Mouse (Mus musculus) kidney, postnatal 0 days (tissue): Measurements from ENCODE around the gene Cox11. TPM values are rescaled to one million over a fixed set of nuclear protein-coding genes. Genes with fewer than 3 reads are reported as not detected.

Source experiments
- ATAC-seq: fragments of 200-750 bp; cut with Nextera tagmentation; replicated peaks from 2 replicates; pipeline ENCODE4 v1.8.0; 2017; ENCODE audit warnings: low read depth, moderate number of reproducible peaks, moderate TSS enrichment, moderate library complexity; ENCODE audit not compliant: low FRiP score
- DNase-seq: peaks from one replicate; pipeline ENCODE4 v3.0.0-alpha.2; 2016; ENCODE audit warnings: low spot score
- H3K27ac ChIP-seq: fragments of 300-500 bp; sonication (generic); 2 replicates; pipeline ENCODE4 v1.5.1; 2014; ENCODE audit warnings: mild to moderate bottlenecking
- H3K27me3 ChIP-seq: fragments of 300-500 bp; sonication (generic); 2 replicates; pipeline ENCODE4 v1.6.1; 2014; ENCODE audit warnings: low read length, mixed read lengths; ENCODE audit not compliant: insufficient read depth
- H3K36me3 ChIP-seq: fragments of 300-500 bp; sonication (generic); 2 replicates; pipeline ENCODE4 v1.6.1; 2014; ENCODE audit warnings: low read length, mixed read lengths; ENCODE audit not compliant: insufficient read depth
- H3K4me1 ChIP-seq: fragments of 300-500 bp; sonication (generic); replicated peaks from 2 replicates; pipeline ENCODE4 v1.6.1; 2014; ENCODE audit warnings: antibody characterized with exemption, low read length, mixed read lengths; ENCODE audit not compliant: insufficient read depth
- H3K4me2 ChIP-seq: fragments of 300-500 bp; sonication (generic); 2 replicates; pipeline ENCODE4 v1.6.1; 2014; ENCODE audit warnings: mild to moderate bottlenecking, low read length, moderate library complexity, mixed read lengths
- H3K4me3 ChIP-seq: fragments of 300-500 bp; sonication (generic); replicated peaks from 2 replicates; pipeline ENCODE4 v1.5.1; 2014; ENCODE audit warnings: low read depth, low read length
- H3K9ac ChIP-seq: fragments of 300-500 bp; sonication (generic); 2 replicates; pipeline ENCODE4 v1.6.1; 2014; ENCODE audit warnings: low read depth, low read length
- H3K9me3 ChIP-seq: fragments of 300-500 bp; sonication (generic); replicated peaks from 2 replicates; pipeline ENCODE4 v1.6.1; 2016; ENCODE audit warnings: low read length, inconsistent platforms, mixed read lengths
- CTCF ChIP-seq: IDR thresholded peaks from 2 replicates; pipeline ENCODE4 v1.5.1; 2016; ENCODE audit warnings: antibody characterized with exemption, low read depth, mild to moderate bottlenecking, moderate library complexity
- WGBS: fragments of 180-500 bp; shearing (Covaris S2); extraction: QIAGEN DNeasy Blood & Tissue Kit; methylation state at CpG from one replicate; pipeline ENCODE4 v1.1.7; 2014; 5-methylcytosine and 5-hydroxymethylcytosine counted together
- polyA plus RNA-seq: library from polyadenylated mRNA; unstranded; fragments of >200 nt; fragmentation: Nextera tagmentation; extraction: Ambion mirVana; gene quantifications from 2 replicates; pipeline ENCODE4 v1.2.1, GENCODE M21; 2015

Cox11 gene
- polyA plus RNA-seq, 1 experiment from 2014 or later: 38.1 TPM

DNA sequence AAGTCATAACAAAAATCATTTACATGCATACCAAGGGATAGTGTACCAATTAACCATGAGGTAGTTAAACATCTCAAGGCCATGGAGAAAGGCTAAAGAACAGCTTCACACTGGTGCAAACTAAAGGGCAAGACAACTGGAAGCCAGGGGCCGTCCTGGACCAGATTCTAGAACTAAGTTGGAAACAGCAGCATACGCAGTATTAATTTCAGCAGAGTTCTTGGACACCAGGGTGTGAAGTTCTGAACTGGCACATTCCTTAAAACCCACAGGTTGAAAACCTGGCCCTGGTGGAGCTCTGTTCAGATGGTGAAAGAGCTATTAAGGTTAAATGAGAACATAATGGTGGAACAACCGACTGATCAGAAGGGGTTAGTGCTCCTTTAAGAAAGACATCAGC, 3.3 kb upstream of the Cox11 start:
- H3K4me2 ChIP-seq: no peak overlapping the region
- DNase-seq: no peak
- no peak overlapping the region for H3K4me3 ChIP-seq
- H3K9ac ChIP-seq: no peak overlapping the region
- no peak for TF ChIP-seq CTCF
- H3K4me1 ChIP-seq: no peaks in the 10 kb centered on the region; the same call in none of the 2 replicates
- H3K27ac ChIP-seq: no peak overlapping the region
- H3K9me3 ChIP-seq: no peaks in the 10 kb centered on the region
- no peaks in the 10 kb centered on the region for H3K27me3 ChIP-seq
- no peaks in the 10 kb centered on the region for H3K36me3 ChIP-seq
- ATAC-seq: no peak
- 81% methylated on average over 3 of the region's 3 CpGs for WGBS

DNA sequence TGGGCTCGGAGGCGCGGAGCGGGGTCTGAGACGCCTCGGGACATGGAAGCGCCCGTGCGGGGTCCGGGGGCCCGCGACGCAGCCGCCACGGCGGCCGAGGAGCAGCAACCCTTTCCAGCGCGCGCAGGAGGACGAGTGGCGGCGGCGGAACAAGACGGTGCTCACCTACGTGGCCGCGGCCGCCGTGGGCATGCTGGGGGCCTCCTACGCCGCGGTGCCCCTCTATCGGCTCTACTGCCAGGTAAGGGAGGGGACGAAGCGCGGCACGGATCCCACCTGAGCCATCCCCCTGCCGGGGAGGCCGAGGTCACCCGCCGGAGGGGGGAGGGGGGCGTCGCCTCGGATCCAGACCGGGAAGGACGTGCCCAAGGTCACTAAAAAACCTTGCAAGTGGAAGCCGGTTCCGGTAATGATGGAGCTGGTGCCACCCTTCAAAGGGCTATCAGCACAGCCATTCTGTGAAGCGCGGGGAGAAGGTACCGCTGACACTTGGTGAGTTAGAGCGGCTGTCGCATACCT, 398 bp downstream of the Cox11 start:
- Histone ChIP-seq H3K27ac (peak overlapping the region; percentile 83), H3K4me1 (peaks cover 4% of the 10 kb centered on the region), H3K4me3 (peak overlapping the region; percentile 69), H3K9ac (peak overlapping the region; percentile 89), H3K4me2 (peak overlapping the region; percentile 67), H3K9me3 (no peaks in the 10 kb centered on the region), H3K27me3 (no peaks in the 10 kb centered on the region), H3K36me3 (0 out of 2 replicates have a peak, but pooled peaks cover 3% of the 10 kb centered on the region)
- ATAC-seq: no peak; the same call in none of the 2 replicates
- peak; percentile 45 for DNase-seq
- TF ChIP-seq CTCF: no peak
- WGBS: under 1% methylated on average over 53 of the region's 54 CpGs

DNA sequence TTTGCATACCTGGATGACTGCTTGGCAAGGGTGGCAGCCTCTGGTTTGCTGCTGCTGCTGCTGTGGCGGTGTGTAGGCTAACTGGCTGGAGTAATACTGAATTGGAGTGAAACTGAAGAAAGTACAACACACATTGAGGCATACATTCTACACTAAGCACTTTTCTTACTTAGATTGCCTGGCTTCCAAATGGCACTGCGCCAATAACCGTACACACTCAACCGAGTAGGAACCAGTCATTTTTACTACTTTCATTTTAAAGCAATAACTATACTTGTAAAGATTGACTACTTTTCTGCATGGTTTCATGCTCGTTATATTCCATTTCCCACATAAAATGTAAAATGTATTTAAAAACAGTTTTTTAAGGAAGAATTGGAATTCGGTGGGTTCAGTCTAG, 11.8 kb downstream of the Cox11 start:
- Histone ChIP-seq H3K4me3 (no peak overlapping the region), H3K27ac (no peak overlapping the region), H3K9ac (no peak overlapping the region), H3K9me3 (no peaks in the 10 kb centered on the region), H3K4me1 (no peaks in the 10 kb centered on the region), H3K4me2 (no peak overlapping the region), H3K27me3 (no peaks in the 10 kb centered on the region), H3K36me3 (peaks cover 33% of the 10 kb centered on the region)
- WGBS: 74% methylated on average over 6 of the region's 6 CpGs
- DNase-seq: no peak
- no peak for TF ChIP-seq CTCF
- no peak for ATAC-seq

DNA sequence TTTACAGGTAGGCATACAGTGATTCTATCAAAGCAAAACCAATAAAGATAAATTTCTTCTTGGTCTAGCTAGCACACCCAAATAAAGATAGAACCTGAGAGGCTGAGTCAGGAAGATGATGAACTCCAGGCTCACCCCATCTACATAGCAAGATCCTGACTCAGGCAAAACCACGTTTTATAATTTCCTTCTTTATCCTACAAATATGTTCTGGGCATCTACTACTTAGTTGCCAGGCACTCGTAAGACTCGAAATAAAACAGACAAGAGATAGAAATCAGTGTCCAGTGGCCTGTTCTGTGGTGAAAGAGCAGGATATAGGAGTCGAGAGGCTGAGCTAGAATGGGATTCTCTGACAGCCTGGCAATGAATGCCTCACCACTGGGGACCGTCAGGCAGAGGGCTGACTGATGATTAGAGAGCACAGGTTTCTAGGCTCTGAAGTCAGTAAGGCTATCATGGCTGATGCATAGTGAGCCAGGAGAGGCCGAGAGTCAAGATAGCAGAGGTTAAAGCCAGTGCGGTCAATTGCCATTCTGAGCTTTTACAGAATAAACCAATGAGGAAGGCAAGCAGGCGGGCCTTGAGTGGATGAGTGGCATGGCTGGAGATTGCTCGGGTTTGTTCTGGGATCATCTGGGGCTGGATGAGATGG, 12.4 kb downstream of the Cox11 start:
- no peak for TF ChIP-seq CTCF
- H3K36me3 ChIP-seq: peaks cover 27% of the 10 kb centered on the region
- 85% methylated on average over 9 of the region's 9 CpGs for WGBS
- H3K27ac ChIP-seq: no peak overlapping the region
- DNase-seq (no peak), ATAC-seq (no peak)
- H3K4me1 ChIP-seq: no peaks in the 10 kb centered on the region
- H3K9ac ChIP-seq: no peak overlapping the region
- no peak overlapping the region for H3K4me3 ChIP-seq
- H3K9me3 ChIP-seq: no peaks in the 10 kb centered on the region
- no peaks in the 10 kb centered on the region for H3K27me3 ChIP-seq
- no peak overlapping the region for H3K4me2 ChIP-seq

DNA sequence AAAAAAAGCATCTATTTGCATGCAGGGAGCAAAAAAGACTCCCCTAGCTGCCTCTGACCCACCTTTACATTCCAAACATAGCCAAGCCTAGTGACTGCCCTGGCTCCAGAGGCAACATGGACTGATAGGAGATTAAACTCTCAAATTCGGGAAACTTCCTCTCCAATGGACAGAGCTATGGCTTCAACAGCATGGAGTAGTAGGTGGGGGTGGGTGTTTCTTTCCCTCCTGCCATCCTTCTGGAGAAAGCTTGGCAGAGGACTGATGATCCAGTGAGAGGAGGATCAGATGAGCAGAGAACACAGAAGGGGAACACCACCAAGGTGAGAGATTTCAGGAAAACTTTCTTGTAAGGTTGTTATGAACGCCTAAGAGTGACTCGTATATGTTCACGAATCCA, 14.6 kb downstream of the Cox11 start:
- Histone ChIP-seq H3K36me3 (peaks cover 20% of the 10 kb centered on the region), H3K27ac (no peak overlapping the region), H3K9ac (no peak overlapping the region), H3K4me1 (no peaks in the 10 kb centered on the region), H3K4me2 (no peak overlapping the region), H3K4me3 (no peak overlapping the region), H3K9me3 (no peaks in the 10 kb centered on the region), H3K27me3 (no peaks in the 10 kb centered on the region)
- TF ChIP-seq CTCF: no peak
- DNase-seq: no peak
- 87% methylated on average over 4 of the region's 4 CpGs for WGBS
- ATAC-seq: no peak

DNA sequence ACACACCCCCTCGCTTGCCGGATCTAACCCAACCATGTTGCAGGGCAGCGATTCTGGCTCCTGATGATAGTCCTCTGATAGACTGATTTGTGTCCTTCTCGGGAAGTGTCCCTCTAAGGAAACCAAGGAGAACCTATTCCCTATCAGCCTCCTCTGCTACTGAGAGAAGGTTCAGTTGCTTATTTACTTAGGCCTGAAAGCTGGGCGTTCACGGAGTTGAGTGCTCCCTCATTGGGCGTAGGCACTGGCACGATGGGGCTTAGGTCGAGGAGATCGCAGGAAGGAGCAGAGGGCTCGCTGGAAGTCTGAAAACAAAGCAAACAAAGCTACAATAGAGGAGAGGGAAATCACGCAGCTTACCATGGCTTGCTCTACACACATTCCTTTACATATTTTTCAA, 19.6 kb downstream of the Cox11 start:
- H3K27ac ChIP-seq: no peak overlapping the region
- TF ChIP-seq CTCF: no peak
- H3K27me3 ChIP-seq: no peaks in the 10 kb centered on the region
- H3K36me3 ChIP-seq: peaks cover 5% of the 10 kb centered on the region; the same call in 1 of the 2 replicates
- 89% methylated on average over 12 of the region's 12 CpGs for WGBS
- H3K4me2 ChIP-seq: no peak overlapping the region
- no peaks in the 10 kb centered on the region for H3K4me1 ChIP-seq
- H3K9me3 ChIP-seq: no peaks in the 10 kb centered on the region
- no peak for ATAC-seq
- DNase-seq: no peak
- H3K4me3 ChIP-seq: no peak overlapping the region
- H3K9ac ChIP-seq: no peak overlapping the region

DNA sequence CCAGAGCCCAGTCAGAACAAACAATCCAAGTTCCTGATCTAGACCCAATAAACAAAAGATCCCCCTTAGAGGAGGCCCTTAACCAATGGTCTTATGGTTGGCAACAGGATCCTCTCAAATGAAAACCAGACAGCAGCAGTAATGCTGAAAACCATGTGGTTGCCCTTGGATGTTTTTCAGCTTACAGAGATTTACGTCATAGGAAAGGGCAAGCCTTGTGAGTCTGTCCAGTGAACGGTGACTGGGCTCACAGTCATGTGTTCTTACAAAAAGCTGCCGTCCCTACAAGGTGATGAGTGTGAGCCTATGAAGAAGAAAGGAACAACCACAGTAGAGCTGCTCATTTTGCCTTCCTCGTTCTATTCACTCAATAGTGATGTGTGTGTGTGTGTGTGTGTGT, 22.7 kb downstream of the Cox11 start:
- Histone ChIP-seq H3K4me3 (no peak overlapping the region), H3K9ac (no peak overlapping the region), H3K36me3 (peaks cover 5% of the 10 kb centered on the region; the same call in 1 of the 2 replicates), H3K4me1 (peaks cover 16% of the 10 kb centered on the region; the same call in 1 of the 2 replicates), H3K27me3 (no peaks in the 10 kb centered on the region), H3K9me3 (no peaks in the 10 kb centered on the region), H3K4me2 (no peak overlapping the region), H3K27ac (no peak overlapping the region)
- no peak for TF ChIP-seq CTCF
- ATAC-seq (no peak), DNase-seq (no peak)
- WGBS: 69% methylated on average over 4 of the region's 4 CpGs
